Mouse (Mus musculus) embryo, embryonic 11 days (tissue): ENCODE results near the gene Ccdc120.
"Not testable (repeated sequence)": the region's sequence is repeated elsewhere in the genome, so short reads cannot be mapped to it uniquely, and the experiment has no call there.

ENCODE experiments used
- DNase-seq: peaks from one replicate; pipeline ENCODE4 v3.0.0-alpha.2; 2015

Gene Ccdc120

DNA sequence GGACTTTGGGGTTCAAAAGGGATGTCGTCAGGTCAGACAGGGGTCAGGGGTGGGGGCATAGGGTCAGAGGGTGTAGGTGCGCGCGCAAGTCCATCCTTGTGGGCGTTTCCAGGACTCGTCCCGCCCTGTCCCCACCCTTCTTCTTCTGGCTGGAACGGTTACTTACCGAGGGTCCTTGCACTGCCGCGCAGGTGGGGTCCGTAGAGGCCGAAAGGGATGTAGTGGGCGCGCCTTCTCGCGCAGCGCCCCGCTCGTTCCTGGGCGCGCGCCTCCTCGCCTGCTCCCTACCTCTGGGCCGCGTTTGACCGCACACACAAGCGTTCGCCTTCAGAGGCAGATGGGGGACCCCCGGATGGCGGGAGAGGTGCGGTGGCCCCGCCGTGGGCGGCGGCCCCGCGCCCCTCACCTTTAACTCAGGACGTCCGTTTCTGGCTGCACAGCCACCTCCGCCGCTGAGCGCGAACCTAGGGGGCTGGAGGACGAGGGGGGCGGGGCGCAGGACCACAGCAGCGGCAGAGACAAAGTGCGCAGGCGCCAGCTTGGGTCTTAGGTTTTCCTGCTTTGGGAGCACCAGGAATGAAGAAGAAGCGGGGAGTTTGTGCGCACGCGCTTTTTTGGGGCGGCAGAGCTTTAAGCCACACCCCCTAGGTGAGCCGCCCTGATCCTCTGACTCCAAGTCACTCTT lies at the start of gene Ccdc120:
Gene Ccdc120 (minus strand): TSS at position 474 of the 685 bp plus-strand sequence.
- peak; percentile 91 for DNase-seq

- DNase-seq, result no peak
These were observed 46.6 kb upstream of the Ccdc120 start for GRCm38 (mm10) chrX:7797327-7797726.

DNA sequence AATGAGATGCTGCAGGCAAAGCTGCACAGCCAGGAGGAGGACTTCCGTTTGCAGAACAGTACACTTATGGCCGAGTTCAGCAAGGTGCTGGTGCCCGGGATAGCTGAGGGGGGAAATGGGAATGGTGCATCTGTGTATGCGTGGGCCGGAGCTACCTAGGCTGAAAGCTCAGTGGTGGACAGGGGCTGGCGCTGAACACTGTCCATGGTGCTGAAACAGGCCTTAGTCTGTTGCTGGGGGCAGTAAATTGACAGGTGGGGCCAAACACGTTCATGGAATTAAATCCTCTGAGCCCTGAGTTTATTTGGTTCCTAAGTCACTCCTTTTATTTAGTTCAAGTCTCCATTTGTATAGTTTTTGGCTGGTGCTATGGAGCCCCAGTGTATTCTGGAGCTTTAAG lies 44.3 kb upstream of the Ccdc120 start:
- peak; percentile 48 for DNase-seq

DNA sequence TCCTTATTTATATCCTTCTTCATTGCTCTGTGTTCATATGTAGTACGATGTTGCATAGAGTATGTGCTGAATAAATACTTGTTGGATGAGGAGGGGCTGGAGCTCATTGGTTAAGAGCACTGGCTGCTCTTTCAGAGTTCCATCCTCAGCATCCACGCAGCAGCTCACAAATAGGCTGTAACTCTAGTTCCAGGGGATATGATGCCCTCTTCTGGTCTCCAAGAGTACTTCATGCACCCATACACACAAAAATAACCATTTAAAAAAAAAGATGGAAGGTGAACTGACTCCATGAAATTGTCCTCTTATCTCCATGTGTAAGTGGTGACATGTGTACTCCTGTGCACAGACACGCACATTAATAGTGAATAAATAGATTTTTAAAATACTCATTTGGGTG lies 42.7 kb upstream of the Ccdc120 start:
- peak; percentile 26 for DNase-seq

GRCm38 (mm10) chrX:7790309-7790708 lies 39.6 kb upstream of the Ccdc120 start:
- DNase-seq, result no peak

- peak; percentile 89 for DNase-seq
These were observed 38.9 kb upstream of the Ccdc120 start, which contains the start of gene Gripap1 for GRCm38 (mm10) chrX:7789542-7790136. Gripap1 (plus strand) TSS chrX:7789765.

- DNase-seq, result no peak
These were observed 31.9 kb upstream of the Ccdc120 start for GRCm38 (mm10) chrX:7782603-7783092.

DNA sequence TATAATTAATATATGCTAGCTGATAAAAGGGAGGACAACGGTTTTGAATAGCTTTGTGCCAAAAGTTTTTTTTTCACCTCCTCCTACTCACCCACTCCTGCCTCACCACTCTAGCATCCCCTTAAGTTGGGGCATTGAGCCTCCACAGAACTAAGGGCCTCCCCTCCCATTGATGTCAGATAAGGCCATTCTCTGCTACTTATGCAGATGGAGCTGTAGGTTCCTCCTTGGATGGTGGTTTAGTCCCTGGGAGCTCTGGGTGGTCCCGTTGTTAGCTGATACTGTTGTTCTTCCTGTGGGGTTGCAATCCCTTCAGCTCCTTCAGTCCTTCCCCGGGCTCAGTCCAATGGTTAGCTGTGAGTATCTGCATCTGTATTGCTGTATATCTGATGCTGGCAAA lies 28.6 kb upstream of the Ccdc120 start:
- no peak for DNase-seq

- DNase-seq, result no peak
These were observed 27.9 kb upstream of the Ccdc120 start for GRCm38 (mm10) chrX:7778450-7779244.

DNA sequence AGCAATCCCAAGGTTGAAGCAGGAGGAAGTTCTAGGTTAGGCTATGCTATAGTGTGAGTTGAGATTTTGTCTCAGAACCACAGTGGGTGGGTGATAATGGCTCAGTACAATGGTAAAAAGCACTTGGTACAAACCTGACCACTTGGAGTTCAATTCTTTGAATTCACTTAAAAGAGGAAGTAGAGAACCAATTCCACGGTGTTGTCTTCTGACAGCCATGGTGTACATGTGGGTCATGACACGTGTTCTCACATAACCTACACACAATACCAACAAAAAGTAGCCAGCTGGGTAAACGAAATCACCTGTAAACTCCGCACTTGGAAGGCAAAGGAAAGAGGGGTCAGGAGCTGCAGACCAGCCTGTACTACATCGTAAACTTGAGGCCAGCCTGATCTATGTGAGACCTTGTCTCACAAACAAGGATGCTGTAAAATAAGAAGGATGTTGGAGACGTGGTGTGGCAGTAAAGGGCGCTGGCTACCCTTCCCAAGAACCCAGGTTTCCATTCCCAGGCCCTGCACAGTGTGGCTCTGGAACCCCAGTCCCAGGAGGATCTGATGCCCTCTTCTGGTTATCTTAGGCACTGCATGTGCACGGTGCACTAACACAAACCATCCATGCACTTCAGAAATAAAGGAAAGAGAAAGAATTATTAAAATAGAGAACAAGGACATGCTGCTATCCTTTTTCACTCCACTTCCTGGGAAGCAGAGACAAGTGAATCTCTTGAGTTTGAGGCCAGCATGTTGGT lies 25.8 kb upstream of the Ccdc120 start:
- DNase-seq, result peak; percentile 50

DNA sequence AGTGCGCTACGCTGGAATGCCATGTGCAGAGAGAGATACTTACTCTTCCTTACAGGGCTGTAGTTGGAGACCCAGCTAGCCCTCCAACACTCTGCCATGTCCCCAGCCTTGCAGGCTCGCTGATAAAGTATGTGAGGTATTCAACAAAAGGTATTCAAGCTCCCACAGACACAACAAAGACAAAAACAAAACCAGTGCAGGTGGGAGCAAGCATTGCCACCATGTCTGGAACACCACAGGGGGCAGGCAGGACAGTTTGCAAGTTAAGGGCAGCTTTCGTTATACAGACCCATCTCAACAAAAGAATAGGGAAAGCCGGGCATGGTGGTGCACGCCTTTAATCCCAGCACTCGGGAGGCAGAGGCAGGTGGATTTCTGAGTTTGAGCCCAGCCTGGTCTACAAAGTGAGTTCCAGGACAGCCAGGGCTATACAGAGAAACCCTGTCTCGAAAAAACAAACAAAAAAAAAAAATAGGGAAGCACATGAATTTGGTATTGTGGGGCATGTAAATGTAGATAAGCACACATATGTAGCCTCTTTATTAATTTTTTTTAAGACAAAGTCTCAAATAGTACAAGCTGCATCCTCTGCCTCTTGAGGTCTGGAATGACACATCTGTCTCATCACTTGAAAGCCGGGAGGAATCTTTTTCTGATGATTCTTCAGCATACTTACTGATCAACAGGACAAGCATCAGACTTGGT lies 24.9 kb upstream of the Ccdc120 start:
- DNase-seq, result no peak

- DNase-seq, result no peak
These were observed 22.1 kb upstream of the Ccdc120 start for GRCm38 (mm10) chrX:7772766-7773165.

DNA sequence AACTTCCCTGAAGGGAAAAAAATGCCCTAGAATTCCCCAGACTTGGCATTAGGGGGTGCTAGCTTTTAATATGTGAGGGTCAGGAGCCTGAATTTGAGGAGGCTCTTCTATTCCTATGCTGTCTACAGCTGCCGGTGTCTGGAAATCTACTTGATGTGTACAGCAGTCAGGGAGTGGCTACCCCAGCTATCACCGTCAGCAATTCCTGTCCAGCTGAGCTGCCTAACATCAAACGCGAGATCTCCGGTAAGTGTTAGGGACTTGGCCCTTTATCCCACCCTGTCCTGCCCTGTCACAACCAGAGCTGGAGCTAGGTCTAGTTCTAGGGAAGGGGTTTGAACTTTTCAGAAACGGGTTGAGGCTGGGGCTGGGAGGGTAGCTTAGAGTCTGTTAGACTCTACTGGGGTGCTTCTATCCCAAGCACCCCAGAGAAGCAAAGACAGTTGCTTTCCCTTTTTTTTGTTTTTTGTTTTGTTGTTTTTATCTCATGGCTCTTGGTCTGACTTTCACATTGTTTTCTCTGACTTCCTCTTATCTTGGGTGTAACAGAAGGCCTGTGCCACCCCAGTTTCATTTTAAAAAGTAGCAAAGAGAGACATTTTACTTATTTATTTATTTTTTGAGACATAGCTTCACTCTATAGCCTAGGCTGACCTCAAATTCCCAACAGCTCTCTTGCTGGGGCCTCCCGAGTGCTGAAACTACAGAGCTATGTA lies 18.8 kb upstream of the Ccdc120 start:
- DNase-seq, result no peak

GRCm38 (mm10) chrX:7765764-7766163 lies 15.1 kb upstream of the Ccdc120 start:
- peak; percentile 59 for DNase-seq

DNA sequence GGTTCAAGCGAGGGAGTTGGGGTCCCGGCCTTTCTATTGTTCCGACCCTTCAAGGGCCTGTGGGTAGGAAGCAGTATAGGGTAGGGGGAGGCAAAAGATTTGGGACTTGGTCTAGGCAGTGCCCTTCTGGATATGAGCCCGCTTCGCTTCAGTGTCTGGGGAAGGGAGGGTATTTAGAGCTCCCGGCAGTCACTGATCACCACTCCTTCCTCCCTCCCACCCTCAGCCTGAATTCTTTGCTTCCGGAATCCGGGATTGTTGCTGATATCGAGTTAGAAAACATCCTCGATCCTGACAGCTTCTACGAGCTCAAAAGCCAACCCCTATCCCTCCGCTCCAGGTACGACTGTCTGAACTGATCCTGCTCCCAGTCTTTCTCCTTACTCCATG lies 14.6 kb upstream of the Ccdc120 start:
- no peak for DNase-seq

GRCm38 (mm10) chrX:7764657-7765280 lies 14.1 kb upstream of the Ccdc120 start:
- no peak for DNase-seq

DNA sequence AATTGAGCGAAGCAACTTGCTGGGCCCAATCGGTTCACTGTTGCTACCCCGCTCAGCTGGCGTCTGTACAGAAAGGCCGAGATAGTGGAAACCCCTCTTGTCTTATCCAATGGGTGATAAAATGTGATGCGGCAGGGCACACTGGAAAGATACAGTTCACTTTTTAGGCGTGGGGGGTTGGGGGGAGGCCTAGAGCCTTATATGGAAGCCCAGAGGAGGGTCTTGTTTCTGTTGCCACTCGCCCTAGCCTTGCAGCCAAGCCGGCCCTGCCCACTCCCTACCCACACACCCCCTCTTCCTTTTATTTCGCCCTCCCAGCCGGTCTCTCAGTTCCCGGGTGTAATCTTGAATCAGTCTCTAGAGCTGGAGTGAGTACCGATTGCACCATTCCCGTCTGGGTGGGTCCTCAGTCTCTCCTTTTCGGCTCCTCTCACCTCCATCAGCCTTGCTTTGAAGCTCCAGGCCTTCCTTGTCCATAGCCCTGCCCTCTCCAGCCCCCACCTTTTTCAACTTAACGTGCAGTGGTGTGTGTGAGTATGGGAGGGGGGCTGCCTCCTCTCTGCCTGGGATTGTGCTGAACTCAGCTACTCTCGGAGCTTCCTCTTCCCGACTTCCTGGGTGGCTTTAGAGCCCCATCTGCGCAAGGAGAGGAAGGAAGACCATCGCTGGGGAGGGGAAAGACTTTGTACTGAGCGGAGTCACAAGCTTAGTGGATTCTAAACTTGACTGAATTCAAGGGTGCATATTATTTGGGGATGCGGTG lies 13.1 kb upstream of the Ccdc120 start:
- peak; percentile 42 for DNase-seq

- no peak for DNase-seq
These were observed 12.2 kb upstream of the Ccdc120 start for GRCm38 (mm10) chrX:7762921-7763197.

GRCm38 (mm10) chrX:7762137-7762920 lies 11.6 kb upstream of the Ccdc120 start, which contains the start of gene Tfe3:
Tfe3 (plus strand) TSS chrX:7762560.
- peak; percentile 95 for DNase-seq

GRCm38 (mm10) chrX:7753627-7754026 lies 2.9 kb upstream of the Ccdc120 start:
- DNase-seq, result not testable (repeated sequence)
